Mouse (Mus musculus): Measurements from ENCODE around the gene Traf1.

DNA sequence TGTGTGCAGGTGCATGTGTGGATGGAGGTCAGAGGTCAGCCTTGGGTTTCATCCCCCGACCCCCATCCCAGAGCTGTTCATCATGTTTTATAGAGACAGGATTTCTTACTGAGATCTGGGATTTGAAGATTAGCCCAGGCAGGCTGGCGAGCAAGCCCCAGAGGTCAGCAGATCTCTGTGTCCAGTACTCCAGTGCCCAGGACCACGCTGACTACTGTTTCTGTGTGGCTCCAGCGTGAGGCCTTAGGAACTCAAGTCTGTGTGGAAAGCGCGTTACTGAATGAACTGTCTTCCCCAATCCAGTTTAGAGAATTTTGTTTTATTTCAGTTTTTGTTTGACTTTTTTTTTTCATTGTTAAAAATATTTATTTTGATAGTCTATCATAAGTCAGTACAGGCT lies 2.7 kb upstream of the Traf1 start:
- TF ChIP-seq POLR2A (IDR thresholded peaks at IDR 0.05; ENCODE audit: low read depth, low read length) (no peak), CTCF (IDR thresholded peaks at IDR 0.05; ENCODE audit: borderline replicate concordance, insufficient read depth, low read length) (no peak)
